Mouse (Mus musculus): ENCODE results near the gene Naga. TPM values are rescaled to one million over a fixed set of nuclear protein-coding genes. Genes with fewer than 3 reads are reported as not detected.

The Naga gene
- total and polyA plus RNA-seq, 2 experiments from 2014 or later, result 37.5 to 45.2 TPM

- H3K9me3 ChIP-seq (replicated peaks; ENCODE audit: control insufficient read depth, low read length), result no peaks in the 10 kb centered on the region
- 63% methylated on average over 3 of the region's 4 CpGs for WGBS
- no peak overlapping the region for H3K4me3 ChIP-seq (ENCODE audit: low read depth, low read length)
- peaks cover 4% of the 10 kb centered on the region; the same call in 1 of the 2 replicates for H3K4me1 ChIP-seq (ENCODE audit: control insufficient read depth, insufficient read depth)
- peak; percentile 63 for ATAC-seq (ENCODE audit: insufficient read depth, low read depth)
- TF ChIP-seq EP300 (IDR thresholded peaks at IDR 0.05; ENCODE audit: low read depth), result 0 out of 2 replicates have a peak, but pooled peaks have one; percentile 40
- TF ChIP-seq CTCF (IDR thresholded peaks at IDR 0.05; ENCODE audit: low read depth), result no peak
- H3K4me2 ChIP-seq (ENCODE audit: low read depth, low read length), result no peak overlapping the region
- no peaks in the 10 kb centered on the region for H3K27me3 ChIP-seq (ENCODE audit: control insufficient read depth, insufficient read depth, low read length)
- H3K9ac ChIP-seq (replicated peaks; ENCODE audit: low read depth, low read length), result no peak overlapping the region
- DNase-seq (ENCODE audit: low spot score), result peak; percentile 54
- H3K36me3 ChIP-seq (replicated peaks; ENCODE audit: control insufficient read depth, insufficient read depth, low read length), result no peaks in the 10 kb centered on the region
- peak overlapping the region; percentile 81 for H3K27ac ChIP-seq (ENCODE audit: low read depth)
Measured at GRCm38 (mm10) chr15:82362234-82362633, 23.5 kb upstream of the Naga start.

DNA sequence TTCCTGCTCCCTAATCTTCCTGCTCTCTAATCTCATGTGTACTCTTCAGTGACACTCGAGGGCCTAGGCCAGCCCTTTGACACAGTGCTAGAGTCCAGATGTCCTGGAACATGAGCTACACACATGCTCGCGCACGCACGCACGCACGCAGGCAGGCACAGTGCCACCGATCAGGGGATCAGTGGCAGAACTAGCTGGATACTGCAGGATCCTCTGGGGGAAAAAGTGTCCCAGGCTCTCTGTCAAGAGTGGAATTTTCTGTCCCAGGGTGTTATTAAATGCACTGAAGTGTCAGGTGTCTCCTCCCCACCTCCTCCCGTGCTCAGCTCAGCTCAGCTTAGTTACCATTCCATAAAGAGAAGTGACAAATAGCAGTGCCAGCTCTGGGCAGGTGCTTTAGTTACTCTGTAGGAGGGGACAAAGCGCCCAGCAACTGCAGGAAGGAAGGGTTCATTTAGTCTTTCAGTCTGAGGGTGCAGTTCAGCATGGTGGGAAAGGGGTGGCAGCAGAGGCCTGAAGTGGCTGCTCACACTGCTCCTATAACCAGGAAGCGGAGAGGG, 22.8 kb upstream of the Naga start:
- peaks cover 4% of the 10 kb centered on the region; the same call in 1 of the 2 replicates for H3K4me1 ChIP-seq (ENCODE audit: control insufficient read depth, insufficient read depth)
- TF ChIP-seq CTCF (IDR thresholded peaks at IDR 0.05; ENCODE audit: low read depth), result peak; percentile 67
- no peak for TF ChIP-seq EP300 (IDR thresholded peaks at IDR 0.05; ENCODE audit: low read depth)
- H3K27me3 ChIP-seq (ENCODE audit: control insufficient read depth, insufficient read depth, low read length), result no peaks in the 10 kb centered on the region
- no peak overlapping the region for H3K4me2 ChIP-seq (ENCODE audit: low read depth, low read length)
- H3K9ac ChIP-seq (replicated peaks; ENCODE audit: low read depth, low read length), result no peak overlapping the region
- 51% methylated on average over 11 of the region's 11 CpGs for WGBS
- H3K4me3 ChIP-seq (ENCODE audit: low read depth, low read length), result no peak overlapping the region
- ATAC-seq (ENCODE audit: insufficient read depth, low read depth), result peak; percentile 81
- peak; percentile 86 for DNase-seq (ENCODE audit: low spot score)
- H3K9me3 ChIP-seq (replicated peaks; ENCODE audit: control insufficient read depth, low read length), result no peaks in the 10 kb centered on the region
- peak overlapping the region; percentile 81 for H3K27ac ChIP-seq (ENCODE audit: low read depth)
- no peaks in the 10 kb centered on the region for H3K36me3 ChIP-seq (replicated peaks; ENCODE audit: control insufficient read depth, insufficient read depth, low read length)

DNA sequence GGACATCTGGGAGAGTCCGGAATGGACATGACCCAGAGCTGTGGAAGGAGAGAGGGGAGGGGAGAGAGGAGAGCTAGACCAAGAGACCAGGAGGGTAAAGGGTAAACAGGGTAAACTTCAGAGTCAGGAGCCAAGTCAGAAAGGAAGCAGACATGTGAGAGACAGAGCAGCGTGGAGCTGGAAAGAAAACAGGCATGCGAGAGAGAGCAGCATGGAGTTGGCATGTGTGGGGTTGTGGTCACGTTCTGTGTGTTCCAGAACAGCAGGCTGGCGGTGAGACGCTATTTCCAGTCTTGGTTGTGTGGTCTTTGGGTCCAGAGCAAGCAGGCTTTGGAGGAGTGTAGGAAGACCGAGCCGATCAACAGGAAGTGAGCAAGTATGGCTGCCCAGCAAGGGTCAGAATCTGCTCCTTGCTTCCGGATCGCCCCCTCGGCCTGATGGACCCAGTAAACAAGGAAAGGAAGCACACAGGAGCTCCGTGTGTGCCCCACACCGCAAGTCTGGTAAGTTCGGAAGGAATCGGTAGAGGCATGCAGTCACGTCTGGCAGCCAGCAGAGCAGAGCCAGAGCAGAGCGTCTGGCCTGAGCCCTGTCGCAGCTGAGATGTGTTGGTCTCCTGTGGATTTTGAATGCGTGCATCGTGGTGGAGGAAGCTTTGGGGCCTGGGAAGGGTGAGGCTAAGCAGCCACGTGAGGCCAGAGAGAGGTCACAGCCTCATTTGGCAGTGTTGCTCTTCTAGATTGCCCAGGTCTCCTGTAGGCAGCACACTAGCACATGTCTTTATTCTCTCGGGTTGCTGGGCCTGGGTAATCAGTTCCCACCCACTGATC, 19.9 kb upstream of the Naga start:
- no peaks in the 10 kb centered on the region for H3K9me3 ChIP-seq (replicated peaks; ENCODE audit: control insufficient read depth, low read length)
- H3K9ac ChIP-seq (replicated peaks; ENCODE audit: low read depth, low read length), result no peak overlapping the region; the same call in 1 of the 2 replicates
- H3K36me3 ChIP-seq (replicated peaks; ENCODE audit: control insufficient read depth, insufficient read depth, low read length), result no peaks in the 10 kb centered on the region
- peak overlapping the region; percentile 32 for H3K4me2 ChIP-seq (ENCODE audit: low read depth, low read length)
- TF ChIP-seq EP300 (IDR thresholded peaks at IDR 0.05; ENCODE audit: low read depth) (no peak), CTCF (IDR thresholded peaks at IDR 0.05; ENCODE audit: low read depth) (no peak)
- H3K27ac ChIP-seq (ENCODE audit: low read depth), result peak overlapping the region; percentile 79
- peaks cover 8% of the 10 kb centered on the region for H3K4me1 ChIP-seq (ENCODE audit: control insufficient read depth, insufficient read depth)
- ATAC-seq (ENCODE audit: insufficient read depth, low read depth) (no peak), DNase-seq (ENCODE audit: low spot score) (peak; percentile 38)
- H3K4me3 ChIP-seq (ENCODE audit: low read depth, low read length), result no peak overlapping the region
- 31% methylated on average over 22 of the region's 22 CpGs for WGBS
- no peaks in the 10 kb centered on the region for H3K27me3 ChIP-seq (ENCODE audit: control insufficient read depth, insufficient read depth, low read length)

- no peaks in the 10 kb centered on the region for H3K27me3 ChIP-seq (ENCODE audit: control insufficient read depth, insufficient read depth, low read length)
- peaks cover 18% of the 10 kb centered on the region for H3K36me3 ChIP-seq (replicated peaks; ENCODE audit: control insufficient read depth, insufficient read depth, low read length)
- TF ChIP-seq EP300 (IDR thresholded peaks at IDR 0.05; ENCODE audit: low read depth) (peak; percentile 67; the same call in 1 of the 2 replicates), CTCF (IDR thresholded peaks at IDR 0.05; ENCODE audit: low read depth) (peak; percentile 99)
- peaks cover 18% of the 10 kb centered on the region for H3K4me1 ChIP-seq (ENCODE audit: control insufficient read depth, insufficient read depth)
- H3K9me3 ChIP-seq (replicated peaks; ENCODE audit: control insufficient read depth, low read length), result no peaks in the 10 kb centered on the region
- H3K4me2 ChIP-seq (ENCODE audit: low read depth, low read length), result peak within 1 kb of the TSS; percentile 89
- peak within 1 kb of the TSS; percentile 99 for H3K9ac ChIP-seq (replicated peaks; ENCODE audit: low read depth, low read length)
- DNase-seq (ENCODE audit: low spot score), result peak; percentile 100
- peak within 1 kb of the TSS; percentile 96 for H3K27ac ChIP-seq (ENCODE audit: low read depth)
- peak within 1 kb of the TSS; percentile 91 for H3K4me3 ChIP-seq (ENCODE audit: low read depth, low read length)
- peak; percentile 99 for ATAC-seq (ENCODE audit: insufficient read depth, low read depth)
- 2% methylated on average over 54 of the region's 57 CpGs for WGBS
Measured at GRCm38 (mm10) chr15:82354126-82354945, 15.6 kb upstream of the Naga start, which contains the start of gene Ndufa6. Gene Ndufa6, minus strand, starts transcription at chr15:82354322.

- no peaks in the 10 kb centered on the region for H3K9me3 ChIP-seq (replicated peaks; ENCODE audit: control insufficient read depth, low read length)
- TF ChIP-seq CTCF (IDR thresholded peaks at IDR 0.05; ENCODE audit: low read depth) (no peak), EP300 (IDR thresholded peaks at IDR 0.05; ENCODE audit: low read depth) (no peak)
- H3K27me3 ChIP-seq (ENCODE audit: control insufficient read depth, insufficient read depth, low read length), result no peaks in the 10 kb centered on the region
- H3K4me3 ChIP-seq (ENCODE audit: low read depth, low read length), result peak overlapping the region; percentile 91
- ATAC-seq (ENCODE audit: insufficient read depth, low read depth) (peak; percentile 31), DNase-seq (ENCODE audit: low spot score) (no peak)
- peak overlapping the region; percentile 89 for H3K4me2 ChIP-seq (ENCODE audit: low read depth, low read length)
- WGBS, result 2% methylated on average over 23 of the region's 23 CpGs
- peaks cover 24% of the 10 kb centered on the region for H3K36me3 ChIP-seq (replicated peaks; ENCODE audit: control insufficient read depth, insufficient read depth, low read length)
- H3K27ac ChIP-seq (ENCODE audit: low read depth), result peak overlapping the region; percentile 96
- peak overlapping the region; percentile 99 for H3K9ac ChIP-seq (replicated peaks; ENCODE audit: low read depth, low read length)
- H3K4me1 ChIP-seq (ENCODE audit: control insufficient read depth, insufficient read depth), result peaks cover 18% of the 10 kb centered on the region
Measured at GRCm38 (mm10) chr15:82353745-82354113, 15.0 kb upstream of the Naga start.

Data from heart, postnatal 0 days (tissue).